Mouse (Mus musculus) liver, adult (tissue): ENCODE measurements around the gene Sort1.

Experiments
- GATA4 ChIP-seq: IDR thresholded peaks from 2 replicates; pipeline ENCODE4 v1.6.1; 2014; ENCODE audit warnings: mild to moderate bottlenecking, low read length; ENCODE audit not compliant: insufficient replicate concordance

Sort1 gene

DNA sequence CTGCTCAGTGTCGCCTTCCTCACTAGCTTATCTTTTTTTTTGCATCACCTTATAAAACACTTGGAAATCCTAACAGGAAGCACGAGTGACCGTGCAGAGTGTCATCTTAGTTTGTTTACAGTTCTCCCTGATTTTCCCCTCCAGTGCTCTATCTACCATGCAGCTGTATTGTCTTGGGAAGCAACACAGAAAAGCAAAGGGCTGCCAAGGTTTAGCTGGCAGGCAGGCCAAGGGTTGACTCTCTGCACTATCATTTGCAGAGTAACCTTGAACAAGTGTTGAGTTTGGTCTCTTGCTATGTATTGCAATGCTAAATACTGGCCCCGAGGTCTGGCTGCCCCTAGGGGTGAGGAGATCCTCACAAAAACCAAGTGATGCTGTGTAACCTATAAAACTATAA is 27.8 kb downstream of the Sort1 start:
- 0 out of 2 replicates have a peak, but pooled peaks have one; percentile 8 for TF ChIP-seq GATA4

DNA sequence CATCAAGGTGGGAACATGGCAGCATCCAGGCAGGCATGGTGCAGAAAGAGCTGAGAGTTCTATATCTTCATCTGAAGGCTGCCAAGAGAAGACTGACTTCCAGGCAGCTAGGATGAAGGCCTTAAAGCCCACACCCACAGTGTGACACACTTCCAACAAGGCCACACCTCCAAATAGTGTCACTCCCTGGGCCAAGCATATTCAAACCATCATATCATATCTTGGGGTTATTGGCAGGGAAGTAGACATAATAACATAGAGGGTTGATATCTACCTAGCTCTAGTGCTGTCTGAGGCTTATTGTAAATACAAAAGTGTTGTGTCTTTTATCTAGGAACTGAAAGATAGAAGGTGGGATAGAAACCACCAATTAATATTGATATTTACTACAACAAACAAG is 28.5 kb downstream of the Sort1 start:
- no peak for TF ChIP-seq GATA4

- no peak for TF ChIP-seq GATA4
Observed at GRCm38 (mm10) chr3:108313138-108313537, 29.3 kb downstream of the Sort1 start.

DNA sequence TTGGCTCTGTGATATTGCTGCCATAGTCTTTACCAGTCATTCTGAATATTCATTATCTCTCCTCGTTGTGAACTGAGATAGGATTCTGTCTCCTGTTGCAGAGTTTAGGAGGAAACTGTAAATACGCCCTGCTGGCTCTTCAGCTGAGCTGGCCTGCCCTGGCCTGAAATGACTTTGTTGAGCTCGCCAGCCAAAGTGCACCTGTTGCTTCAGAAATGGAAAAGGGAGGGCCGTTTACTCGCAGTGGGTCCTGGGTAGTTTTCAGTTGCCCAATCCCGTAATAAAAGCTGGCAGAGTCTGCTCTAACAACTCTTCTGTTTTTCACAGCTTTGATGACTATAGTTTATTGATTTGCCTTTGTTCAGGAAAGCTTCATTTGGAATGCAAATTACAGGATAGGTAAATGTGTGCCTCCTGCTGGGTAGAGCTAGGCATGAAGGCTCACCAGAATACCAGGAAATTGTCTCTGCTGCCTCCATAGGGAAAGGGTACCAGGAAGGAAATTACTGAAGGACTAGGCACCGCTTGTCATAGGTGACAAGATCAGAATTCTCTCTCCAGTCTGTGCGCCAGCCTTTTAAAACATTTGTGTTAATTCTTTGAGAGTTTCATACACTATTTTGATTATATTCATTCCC is 30.3 kb downstream of the Sort1 start:
- no peak for TF ChIP-seq GATA4

GRCm38 (mm10) chr3:108318517-108318916 is 34.6 kb downstream of the Sort1 start:
- TF ChIP-seq GATA4, result no peak

DNA sequence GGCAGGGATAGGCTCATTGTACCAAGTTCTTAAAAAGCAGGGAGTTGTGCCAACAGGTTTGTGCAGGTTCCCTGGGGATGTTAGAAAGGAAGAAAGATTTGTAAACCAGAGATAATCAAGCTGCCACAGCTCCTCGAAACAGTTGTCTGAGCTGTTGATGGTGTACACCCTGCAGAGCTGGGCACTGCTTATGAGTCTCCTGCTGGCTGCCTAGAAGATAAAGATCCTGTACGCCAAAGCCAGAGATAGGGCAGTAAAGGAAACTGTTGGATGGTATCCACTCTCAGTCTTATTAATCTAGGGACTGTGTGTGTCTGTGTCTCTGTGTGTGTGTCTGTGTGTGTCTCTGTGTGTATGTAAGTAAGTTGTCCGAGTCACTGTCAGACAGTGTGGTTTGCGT is 37.8 kb downstream of the Sort1 start:
- no peak for TF ChIP-seq GATA4

- no peak for TF ChIP-seq GATA4
Observed at GRCm38 (mm10) chr3:108322136-108322535, 38.3 kb downstream of the Sort1 start.

- TF ChIP-seq GATA4, result no peak
Observed at GRCm38 (mm10) chr3:108322962-108323361, 39.1 kb downstream of the Sort1 start.

DNA sequence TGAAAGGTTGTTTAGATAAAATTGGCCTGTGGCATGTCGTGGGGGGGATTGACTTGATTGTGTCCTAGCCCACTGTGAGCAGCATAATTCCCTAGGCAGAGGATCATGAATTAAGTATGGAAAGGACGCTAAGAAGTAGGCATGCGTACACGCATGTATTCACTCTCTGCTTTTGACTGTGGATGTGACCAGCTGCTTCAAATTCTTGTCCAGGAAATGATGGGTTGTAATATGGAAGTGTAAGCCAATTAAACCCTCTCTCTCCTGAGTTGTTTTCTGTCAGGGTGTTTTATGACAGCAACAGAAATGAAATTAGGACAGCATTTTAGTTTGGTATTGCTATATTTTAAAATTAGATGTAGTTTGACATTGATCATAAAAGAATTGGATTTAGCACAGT is 41.0 kb downstream of the Sort1 start:
- TF ChIP-seq GATA4, result no peak

GRCm38 (mm10) chr3:108325521-108325920 is 41.6 kb downstream of the Sort1 start:
- no peak for TF ChIP-seq GATA4

- no peak for TF ChIP-seq GATA4
Observed at GRCm38 (mm10) chr3:108327275-108327674, 43.4 kb downstream of the Sort1 start.

- TF ChIP-seq GATA4, result no peak
Observed at GRCm38 (mm10) chr3:108327916-108328315, 44.0 kb downstream of the Sort1 start.

DNA sequence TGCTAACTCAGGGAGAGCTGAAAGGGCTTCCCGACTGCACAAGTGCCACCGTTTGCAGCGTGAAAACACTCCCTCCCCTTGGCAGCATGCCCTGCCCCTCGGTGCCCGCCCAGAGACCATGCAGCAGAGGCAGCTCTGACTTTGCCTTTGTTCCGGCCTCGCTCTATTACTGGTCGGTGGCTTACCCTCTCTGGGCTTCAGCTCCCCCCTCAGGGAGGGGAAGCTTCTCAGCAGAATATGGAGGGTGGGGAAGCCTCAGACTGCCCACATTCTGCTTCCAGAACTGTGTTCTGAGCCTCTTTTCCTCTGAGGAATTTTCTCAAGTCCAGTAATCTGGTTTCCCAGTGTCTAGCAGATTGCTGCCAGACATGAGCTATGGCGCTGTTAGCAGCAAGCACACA is 44.6 kb downstream of the Sort1 start:
- TF ChIP-seq GATA4, result no peak

- no peak for TF ChIP-seq GATA4
Observed at GRCm38 (mm10) chr3:108330812-108331211, 46.9 kb downstream of the Sort1 start.

- TF ChIP-seq GATA4, result no peak
Observed at GRCm38 (mm10) chr3:108336878-108337277, 53.0 kb downstream of the Sort1 start.

DNA sequence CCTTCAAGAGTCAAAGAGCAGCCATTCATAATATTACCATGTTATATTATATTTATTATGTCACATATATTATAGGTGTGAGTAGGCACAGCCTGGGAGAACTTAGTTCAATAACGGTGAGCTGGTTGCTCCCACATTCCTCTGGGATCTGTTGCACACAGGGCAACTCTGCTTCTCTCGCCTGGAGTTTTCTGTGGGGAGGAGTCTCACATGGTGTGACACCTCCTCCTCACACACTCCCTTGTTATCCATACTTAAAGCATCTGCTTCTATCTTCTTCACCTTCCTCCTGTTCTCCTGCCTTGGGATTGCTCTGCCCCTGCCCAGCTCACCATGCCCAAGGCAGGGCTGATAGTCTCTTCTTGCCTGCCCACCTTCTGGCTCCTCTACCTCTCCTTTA is 57.2 kb downstream of the Sort1 start:
- no peak for TF ChIP-seq GATA4

GRCm38 (mm10) chr3:108342185-108342584 is 58.3 kb downstream of the Sort1 start:
- TF ChIP-seq GATA4, result no peak
